Mouse (Mus musculus) inflammation-experienced regulatory T-cells, adult 6 months (primary cell): ENCODE results near the gene Tpr. TPM values are rescaled to one million over a fixed set of nuclear protein-coding genes. Genes with fewer than 3 reads are reported as not detected.

Source experiments
- ATAC-seq: one replicate; pipeline ENCODE4 v1.8.0; 2017
- polyA plus RNA-seq, 3 experiments: library from polyadenylated mRNA; unstranded; fragments of 100-300 nt; shearing (Covaris generic); gene quantifications; one replicate each; pipeline ENCODE4 v1.2.1; 2017

Tpr gene
- polyA plus RNA-seq, 3 experiments from 2014 or later, result 187 to 221 (median 196) TPM

DNA sequence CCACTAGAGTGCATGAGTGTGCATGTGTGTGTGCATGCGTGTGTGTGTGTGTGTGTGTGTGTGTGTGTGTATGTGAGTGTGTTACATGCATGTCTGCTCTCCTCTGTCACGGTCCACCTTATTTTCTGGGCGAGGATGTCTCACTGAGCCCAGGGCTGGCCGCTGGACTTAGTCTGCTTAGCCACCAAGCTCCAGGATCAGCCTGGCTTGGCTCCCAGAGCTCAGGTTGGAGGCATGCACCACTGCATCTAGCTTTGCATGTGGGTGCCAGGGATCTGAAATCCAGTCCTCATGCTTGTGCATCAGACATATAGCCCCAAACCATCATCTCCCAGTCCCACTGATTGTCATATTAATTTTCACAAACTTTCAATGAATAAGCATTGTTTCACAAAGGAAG lies 71.1 kb downstream of the Tpr start:
- no peak for ATAC-seq

DNA sequence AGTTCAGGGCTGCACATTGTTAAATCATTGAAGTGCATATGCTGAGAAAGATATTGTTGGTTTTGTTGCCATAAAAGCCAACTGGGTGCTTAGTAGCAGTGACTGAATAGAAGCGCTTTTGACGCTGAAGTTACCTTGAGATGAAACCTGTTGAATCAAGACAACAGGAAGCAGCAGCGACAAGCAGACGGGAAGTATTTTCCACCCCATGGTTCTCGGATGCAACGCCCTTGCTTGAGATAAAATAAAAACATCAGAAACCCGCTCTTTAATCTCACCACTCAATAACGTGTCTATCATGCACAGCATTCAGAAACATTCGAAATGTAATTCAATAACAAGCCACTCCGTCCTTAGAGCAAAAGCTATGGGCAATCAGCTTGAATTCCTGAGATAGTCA lies 72.7 kb downstream of the Tpr start:
- ATAC-seq, result peak; percentile 78

DNA sequence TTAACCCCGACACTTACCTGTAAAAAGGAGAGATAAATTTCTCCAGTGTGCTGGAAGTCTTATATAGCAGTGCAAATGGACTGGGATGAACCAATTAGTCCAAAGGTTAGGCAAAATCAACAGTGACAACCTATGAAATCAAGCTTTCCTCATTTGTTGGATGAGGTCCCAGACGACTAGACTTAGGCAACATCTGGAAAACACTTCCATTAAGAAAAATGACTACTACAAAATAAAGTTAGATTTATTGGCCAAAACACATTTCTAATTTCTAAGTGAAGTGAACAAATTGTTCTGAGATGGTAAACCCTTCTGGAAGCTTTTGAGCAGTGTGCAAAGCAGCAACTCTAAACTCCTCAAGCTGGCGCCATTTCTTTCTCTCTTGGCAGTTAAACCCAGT lies 73.5 kb downstream of the Tpr start, which contains the start of gene Prg4:
TSS of gene Prg4 (minus strand) at position 34 of the 400 bp plus-strand sequence.
- ATAC-seq, result no peak

GRCm38 (mm10) chr1:150469992-150470391 lies 77.4 kb downstream of the Tpr start:
- ATAC-seq, result no peak

DNA sequence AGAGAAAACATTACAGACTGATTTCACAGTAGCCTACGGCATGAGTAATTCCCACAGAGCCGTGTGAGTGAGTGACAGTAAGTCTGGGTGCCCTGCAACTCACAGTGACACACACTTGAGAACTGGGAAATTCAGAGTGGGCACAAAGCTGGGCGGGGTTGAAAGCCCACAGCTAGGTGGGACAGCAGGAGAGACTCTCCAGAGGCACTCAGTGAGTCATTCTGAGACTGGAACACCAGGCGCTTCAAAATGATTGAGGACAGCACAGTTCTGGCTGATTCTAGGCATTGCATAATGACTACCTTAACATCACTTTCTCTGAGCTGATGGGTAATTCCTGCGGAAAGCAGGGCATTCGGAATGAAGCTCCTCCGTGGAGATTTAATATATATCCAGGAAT lies 79.9 kb downstream of the Tpr start:
- ATAC-seq, result no peak

DNA sequence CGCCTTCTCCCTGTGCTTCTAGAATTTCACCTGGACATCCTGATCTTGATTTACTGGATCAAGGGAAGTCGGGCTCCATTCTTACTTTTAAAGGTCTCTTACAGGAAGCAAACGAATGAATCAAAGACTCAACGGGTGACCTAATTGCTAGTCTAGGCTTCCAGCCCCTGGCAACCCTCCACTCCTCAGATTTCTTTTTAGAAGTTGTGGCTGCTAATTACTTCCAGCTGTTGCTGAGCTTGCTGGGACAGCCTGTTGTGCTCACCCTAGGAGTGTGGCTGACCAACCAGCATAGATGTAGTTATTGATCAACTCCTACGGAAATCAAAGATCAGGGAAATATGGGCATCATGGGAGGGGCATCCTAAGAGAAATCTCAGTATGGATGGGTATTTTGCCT lies 88.0 kb downstream of the Tpr start:
- no peak for ATAC-seq

DNA sequence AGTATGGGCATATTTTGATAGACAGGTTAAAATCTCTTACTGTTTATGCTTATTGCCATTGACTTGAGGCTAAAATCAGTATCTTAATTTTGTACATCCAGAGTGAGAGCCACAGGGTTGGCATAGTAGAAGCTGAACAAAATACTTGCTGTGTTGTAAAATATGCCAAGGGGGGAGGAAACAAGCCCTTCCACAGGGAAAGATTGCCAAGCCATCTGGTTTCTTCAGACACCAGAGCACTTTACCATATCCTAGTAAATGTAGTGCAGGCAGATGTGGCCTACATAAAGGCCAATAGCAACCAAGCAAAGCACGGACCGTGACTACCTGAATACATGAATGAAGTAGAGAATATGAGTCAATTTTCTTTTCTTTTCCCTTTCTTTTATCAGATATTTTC lies 96.5 kb downstream of the Tpr start:
- ATAC-seq, result no peak

DNA sequence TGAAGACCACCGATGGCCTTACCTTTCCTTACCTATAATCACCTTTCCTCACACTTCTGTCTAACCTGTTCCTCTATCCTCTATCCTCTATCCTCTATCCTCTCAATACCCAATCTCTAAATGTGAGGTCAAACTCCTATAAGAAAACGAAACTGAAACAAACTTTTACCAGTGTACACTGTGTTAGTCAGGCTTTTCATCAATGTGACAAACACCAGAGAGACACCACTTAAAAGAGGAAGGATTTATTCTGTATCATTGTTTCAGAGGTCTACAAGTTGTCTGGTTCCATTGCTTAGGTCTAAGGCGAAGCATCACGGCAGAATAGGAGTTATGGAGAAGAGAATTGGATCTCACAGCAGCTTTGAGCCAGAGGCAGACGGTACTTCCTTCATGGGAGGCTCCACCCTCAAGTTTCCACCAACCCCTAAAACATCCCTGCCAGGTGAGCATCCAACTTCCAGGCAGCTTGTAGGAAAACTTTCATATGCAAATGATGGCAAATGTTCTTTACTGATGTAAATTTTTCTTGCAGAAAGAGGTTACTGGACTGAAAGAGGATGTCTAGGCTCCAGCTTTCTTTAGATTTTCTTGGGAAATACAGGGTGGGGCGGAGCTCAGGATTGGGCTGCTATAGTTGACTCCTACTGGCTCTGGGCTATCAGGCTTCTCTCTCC lies 104.1 kb downstream of the Tpr start:
- ATAC-seq, result peak; percentile 82

GRCm38 (mm10) chr1:150497690-150498089 lies 105.1 kb downstream of the Tpr start:
- no peak for ATAC-seq

DNA sequence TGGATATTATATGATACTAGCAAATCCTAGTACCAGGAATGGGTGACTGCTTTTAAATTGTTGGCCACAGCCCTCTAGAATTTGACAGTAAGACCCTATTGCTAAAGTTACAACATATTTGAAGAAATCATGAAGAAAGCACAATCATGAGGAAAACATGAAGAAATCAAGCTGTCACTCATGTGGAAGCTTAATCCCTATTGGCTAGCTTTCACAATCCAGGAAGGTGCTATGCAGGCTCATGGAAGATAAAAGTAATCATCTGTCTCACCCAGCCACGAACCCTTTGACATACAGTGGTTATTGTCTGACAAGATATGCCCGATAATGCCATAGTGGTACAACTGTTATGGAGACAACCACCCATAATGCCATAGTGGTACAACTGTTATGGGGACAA lies 105.5 kb downstream of the Tpr start:
- no peak for ATAC-seq

Other genes with a start within 250 kb of the Tpr start
- gene Pdc, start 73.4 kb upstream of the Tpr start, polyA plus RNA-seq, result not detected
- gene Odr4, start 242 bp downstream of the Tpr start, polyA plus RNA-seq, result 10 to 100 TPM; 30.3 to 35.3 (median 33.1) TPM
- 10 to 100 TPM in 2 of 3 experiments, 1 to 10 TPM in 1; 2.7 to 21.0 (median 16.6) TPM for gene Prg4, start 73.3 kb downstream of the Tpr start, polyA plus RNA-seq